Mouse (Mus musculus): ENCODE data around the gene Olfr281. TPM values are rescaled to one million over a fixed set of nuclear protein-coding genes. Genes with fewer than 3 reads are reported as not detected.
"Not testable (repeated sequence)": the region's sequence is repeated elsewhere in the genome, so short reads cannot be mapped to it uniquely, and the experiment has no call there.

Olfr281 gene
- polyA plus RNA-seq, 1 experiment from 2014 or later = not detected

- WGBS = 75% methylated on average over 14 of the region's 14 CpGs
- DNase-seq (ENCODE audit: low spot score) = no peak
Observed at GRCm38 (mm10) chr15:98424326-98424725, 28.1 kb upstream of the Olfr281 start.

GRCm38 (mm10) chr15:98424753-98425152 is 27.6 kb upstream of the Olfr281 start:
- DNase-seq (ENCODE audit: low spot score) = no peak
- Histone ChIP-seq H3K27me3 (replicated peaks; ENCODE audit: control insufficient read depth, insufficient read depth, low read length) (no peaks in the 10 kb centered on the region), H3K4me1 (replicated peaks; ENCODE audit: control insufficient read depth, insufficient read depth, low read length) (no peaks in the 10 kb centered on the region), H3K9me3 (ENCODE audit: control insufficient read depth, low read length) (no peaks in the 10 kb centered on the region), H3K9ac (ENCODE audit: low read depth, low read length) (no peak overlapping the region), H3K36me3 (ENCODE audit: control insufficient read depth, insufficient read depth, low read length) (no peaks in the 10 kb centered on the region), H3K27ac (ENCODE audit: low read depth, low read length) (no peak overlapping the region), H3K4me3 (ENCODE audit: low read depth, low read length) (no peak overlapping the region), H3K4me2 (no peak overlapping the region)
- no peak for ATAC-seq (replicated peaks; ENCODE audit: low FRiP score)
- WGBS = 63% methylated on average over 6 of the region's 6 CpGs

More at GRCm38 (mm10) chr15:98424326-98424725, 28.1 kb upstream of the Olfr281 start:
- Histone ChIP-seq H3K27ac (ENCODE audit: low read depth, low read length) (no peak overlapping the region), H3K36me3 (ENCODE audit: control insufficient read depth, insufficient read depth, low read length) (no peaks in the 10 kb centered on the region), H3K4me1 (replicated peaks; ENCODE audit: control insufficient read depth, insufficient read depth, low read length) (no peaks in the 10 kb centered on the region), H3K27me3 (replicated peaks; ENCODE audit: control insufficient read depth, insufficient read depth, low read length) (no peaks in the 10 kb centered on the region), H3K4me2 (no peak overlapping the region), H3K9me3 (ENCODE audit: control insufficient read depth, low read length) (no peaks in the 10 kb centered on the region), H3K4me3 (ENCODE audit: low read depth, low read length) (no peak overlapping the region), H3K9ac (ENCODE audit: low read depth, low read length) (no peak overlapping the region)
- ATAC-seq (replicated peaks; ENCODE audit: low FRiP score) = no peak

- no peak for ATAC-seq (replicated peaks; ENCODE audit: low FRiP score)
- H3K9ac ChIP-seq (ENCODE audit: low read depth, low read length) = no peak overlapping the region
- no peak for DNase-seq (ENCODE audit: low spot score)
- H3K4me1 ChIP-seq (replicated peaks; ENCODE audit: control insufficient read depth, insufficient read depth, low read length) = no peaks in the 10 kb centered on the region
- H3K4me3 ChIP-seq (ENCODE audit: low read depth, low read length) = no peak overlapping the region
- 86% methylated on average over 7 of the region's 7 CpGs for WGBS
- H3K4me2 ChIP-seq = no peak overlapping the region
- H3K9me3 ChIP-seq (ENCODE audit: control insufficient read depth, low read length) = no peaks in the 10 kb centered on the region
- no peaks in the 10 kb centered on the region for H3K36me3 ChIP-seq (ENCODE audit: control insufficient read depth, insufficient read depth, low read length)
- no peaks in the 10 kb centered on the region for H3K27me3 ChIP-seq (replicated peaks; ENCODE audit: control insufficient read depth, insufficient read depth, low read length)
- no peak overlapping the region for H3K27ac ChIP-seq (ENCODE audit: low read depth, low read length)
Observed at GRCm38 (mm10) chr15:98425188-98425587, 27.2 kb upstream of the Olfr281 start.

- not testable (repeated sequence) for H3K4me1 ChIP-seq (replicated peaks; ENCODE audit: control insufficient read depth, insufficient read depth, low read length); H3K27ac ChIP-seq (ENCODE audit: low read depth, low read length); ATAC-seq (replicated peaks; ENCODE audit: low FRiP score); H3K9ac ChIP-seq (ENCODE audit: low read depth, low read length); H3K4me3 ChIP-seq (ENCODE audit: low read depth, low read length); H3K36me3 ChIP-seq (ENCODE audit: control insufficient read depth, insufficient read depth, low read length); H3K9me3 ChIP-seq (ENCODE audit: control insufficient read depth, low read length); H3K27me3 ChIP-seq (replicated peaks; ENCODE audit: control insufficient read depth, insufficient read depth, low read length); H3K4me2 ChIP-seq; DNase-seq (ENCODE audit: low spot score)
- 78% methylated on average over 5 of the region's 5 CpGs for WGBS
Observed at GRCm38 (mm10) chr15:98430925-98431324, 21.5 kb upstream of the Olfr281 start, which contains the start of gene Olfr282. Olfr282 (plus strand) TSS chr15:98431225.

- Histone ChIP-seq H3K4me3 (ENCODE audit: low read depth, low read length) (no peak overlapping the region), H3K27ac (ENCODE audit: low read depth, low read length) (no peak overlapping the region), H3K9me3 (ENCODE audit: control insufficient read depth, low read length) (no peaks in the 10 kb centered on the region), H3K4me2 (no peak overlapping the region), H3K9ac (ENCODE audit: low read depth, low read length) (no peak overlapping the region), H3K27me3 (replicated peaks; ENCODE audit: control insufficient read depth, insufficient read depth, low read length) (no peaks in the 10 kb centered on the region), H3K36me3 (ENCODE audit: control insufficient read depth, insufficient read depth, low read length) (no peaks in the 10 kb centered on the region), H3K4me1 (replicated peaks; ENCODE audit: control insufficient read depth, insufficient read depth, low read length) (no peaks in the 10 kb centered on the region)
- WGBS = 66% methylated on average over 3 of the region's 3 CpGs
- DNase-seq (ENCODE audit: low spot score) (no peak), ATAC-seq (replicated peaks; ENCODE audit: low FRiP score) (no peak)
Observed at GRCm38 (mm10) chr15:98444561-98444960, 7.8 kb upstream of the Olfr281 start.

GRCm38 (mm10) chr15:98448521-98448920 is 3.9 kb upstream of the Olfr281 start:
- H3K9me3 ChIP-seq (ENCODE audit: control insufficient read depth, low read length) = no peaks in the 10 kb centered on the region
- H3K27me3 ChIP-seq (replicated peaks; ENCODE audit: control insufficient read depth, insufficient read depth, low read length) = no peaks in the 10 kb centered on the region
- no peaks in the 10 kb centered on the region for H3K36me3 ChIP-seq (ENCODE audit: control insufficient read depth, insufficient read depth, low read length)
- H3K9ac ChIP-seq (ENCODE audit: low read depth, low read length) = no peak overlapping the region
- DNase-seq (ENCODE audit: low spot score) = no peak
- no peak overlapping the region for H3K4me3 ChIP-seq (ENCODE audit: low read depth, low read length)
- WGBS = 59% methylated on average over 4 of the region's 4 CpGs
- no peak overlapping the region for H3K4me2 ChIP-seq
- no peak overlapping the region for H3K27ac ChIP-seq (ENCODE audit: low read depth, low read length)
- H3K4me1 ChIP-seq (replicated peaks; ENCODE audit: control insufficient read depth, insufficient read depth, low read length) = no peaks in the 10 kb centered on the region
- no peak for ATAC-seq (replicated peaks; ENCODE audit: low FRiP score)

- ATAC-seq (replicated peaks; ENCODE audit: low FRiP score) (no peak), DNase-seq (ENCODE audit: low spot score) (no peak)
- Histone ChIP-seq H3K9me3 (ENCODE audit: control insufficient read depth, low read length) (no peaks in the 10 kb centered on the region), H3K4me3 (ENCODE audit: low read depth, low read length) (no peak within 1 kb of the TSS), H3K27me3 (replicated peaks; ENCODE audit: control insufficient read depth, insufficient read depth, low read length) (0 out of 2 replicates have a peak, but pooled peaks cover 2% of the 10 kb centered on the region), H3K27ac (ENCODE audit: low read depth, low read length) (no peak within 1 kb of the TSS), H3K36me3 (ENCODE audit: control insufficient read depth, insufficient read depth, low read length) (no peaks in the 10 kb centered on the region), H3K4me2 (no peak within 1 kb of the TSS), H3K9ac (ENCODE audit: low read depth, low read length) (no peak within 1 kb of the TSS), H3K4me1 (replicated peaks; ENCODE audit: control insufficient read depth, insufficient read depth, low read length) (no peaks in the 10 kb centered on the region)
- 82% methylated on average over 4 of the region's 4 CpGs for WGBS
Observed at GRCm38 (mm10) chr15:98469596-98469995, 17.2 kb downstream of the Olfr281 start, which contains the start of gene OR5BS1P. OR5BS1P (plus strand) TSS chr15:98469896.

- no peak overlapping the region for H3K4me2 ChIP-seq
- ATAC-seq (replicated peaks; ENCODE audit: low FRiP score) (no peak), DNase-seq (ENCODE audit: low spot score) (no peak)
- 0 out of 2 replicates have a peak, but pooled peaks cover 5% of the 10 kb centered on the region for H3K27me3 ChIP-seq (replicated peaks; ENCODE audit: control insufficient read depth, insufficient read depth, low read length)
- H3K4me1 ChIP-seq (replicated peaks; ENCODE audit: control insufficient read depth, insufficient read depth, low read length) = no peaks in the 10 kb centered on the region
- H3K9me3 ChIP-seq (ENCODE audit: control insufficient read depth, low read length) = no peaks in the 10 kb centered on the region
- H3K27ac ChIP-seq (ENCODE audit: low read depth, low read length) = no peak overlapping the region
- H3K9ac ChIP-seq (ENCODE audit: low read depth, low read length) = no peak overlapping the region
- H3K36me3 ChIP-seq (ENCODE audit: control insufficient read depth, insufficient read depth, low read length) = no peaks in the 10 kb centered on the region
- no peak overlapping the region for H3K4me3 ChIP-seq (ENCODE audit: low read depth, low read length)
- WGBS = 86% methylated on average over 13 of the region's 13 CpGs
Observed at GRCm38 (mm10) chr15:98471539-98471938, 19.2 kb downstream of the Olfr281 start.

GRCm38 (mm10) chr15:98474958-98475357 is 22.6 kb downstream of the Olfr281 start:
- 73% methylated on average over 10 of the region's 10 CpGs for WGBS

More at GRCm38 (mm10) chr15:98474958-98475357, 22.6 kb downstream of the Olfr281 start:
- H3K4me3 ChIP-seq (ENCODE audit: low read depth, low read length) = no peak overlapping the region
- no peak overlapping the region for H3K27ac ChIP-seq (ENCODE audit: low read depth, low read length)
- 0 out of 2 replicates have a peak, but pooled peaks cover 5% of the 10 kb centered on the region for H3K27me3 ChIP-seq (replicated peaks; ENCODE audit: control insufficient read depth, insufficient read depth, low read length)
- DNase-seq (ENCODE audit: low spot score) = no peak
- H3K4me2 ChIP-seq = no peak overlapping the region
- no peak for ATAC-seq (replicated peaks; ENCODE audit: low FRiP score)
- H3K9ac ChIP-seq (ENCODE audit: low read depth, low read length) = no peak overlapping the region
- no peaks in the 10 kb centered on the region for H3K4me1 ChIP-seq (replicated peaks; ENCODE audit: control insufficient read depth, insufficient read depth, low read length)
- H3K36me3 ChIP-seq (ENCODE audit: control insufficient read depth, insufficient read depth, low read length) = no peaks in the 10 kb centered on the region
- H3K9me3 ChIP-seq (ENCODE audit: control insufficient read depth, low read length) = no peaks in the 10 kb centered on the region
